15 mouse cellular contexts compared by ENCODE assay signal in genomic region chr5:121807186-121807585, GRCm38 (mm10). TPM values are rescaled to one million over a fixed set of nuclear protein-coding genes. Genes with fewer than 3 reads are reported as not detected.
DNase-seq lines count a peak whose midpoint lies in the region; ATAC-seq and TF ChIP-seq lines count a peak whose summit lies in the region.
"Had no signal": no experiment of that assay in that cellular context is flagged by ENCODE, and none has a peak within 500 bp of the region (broad histone marks: within the 10 kb centered on the region; RNA-seq: fewer than 3 reads in every experiment).

No protein-coding gene starts in this region.

- no peak for ATAC-seq in embryonic facial prominence, embryonic 13.5 days (ENCODE audit: insufficient number of reproducible peaks, insufficient read depth, low FRiP score, low TSS enrichment, low read depth)
- no peak for ATAC-seq in intestine, embryonic 14.5 days (replicated peaks; ENCODE audit: low FRiP score, low TSS enrichment, low read depth)
- no peak for ATAC-seq in intestine, embryonic 15.5 days
- ATAC-seq in limb, embryonic 15.5 days (ENCODE audit: insufficient number of reproducible peaks, low FRiP score, low TSS enrichment, low read depth): no peak
- ATAC-seq: CD4-positive, CD25-positive, alpha-beta regulatory T cell, adult 4 months had no signal

- TF ChIP-seq CTCF in C2C12 (IDR thresholded peaks at IDR 0.05; ENCODE audit: control insufficient read depth, insufficient read depth, insufficient read length): no peak

- peaks cover 77% of the 10 kb centered on the region for H3K36me3 ChIP-seq in embryonic facial prominence, embryonic 13.5 days
- H3K36me3 ChIP-seq in embryonic facial prominence, embryonic 10.5 days (replicated peaks): peaks cover 94% of the 10 kb centered on the region
- H3K36me3 ChIP-seq in intestine, embryonic 14.5 days (ENCODE audit: control insufficient read depth, insufficient read depth, low read length): peaks cover 78% of the 10 kb centered on the region
- H3K36me3 ChIP-seq in intestine, embryonic 15.5 days: peaks cover 15% of the 10 kb centered on the region
- peaks cover 47% of the 10 kb centered on the region for H3K36me3 ChIP-seq in C2C12 (ENCODE audit: control insufficient read depth, insufficient read depth)
- H3K36me3 ChIP-seq in limb, embryonic 15.5 days: peaks cover 57% of the 10 kb centered on the region

- H3K9me3 ChIP-seq in embryonic facial prominence, embryonic 13.5 days: no peaks in the 10 kb centered on the region
- no peaks in the 10 kb centered on the region for H3K9me3 ChIP-seq in embryonic facial prominence, embryonic 10.5 days
- no peaks in the 10 kb centered on the region for H3K9me3 ChIP-seq in intestine, embryonic 14.5 days (ENCODE audit: control insufficient read depth, low read length)
- H3K9me3 ChIP-seq in intestine, embryonic 15.5 days: no peaks in the 10 kb centered on the region
- H3K9me3 ChIP-seq in limb, embryonic 15.5 days: no peaks in the 10 kb centered on the region
- H3K9me3 ChIP-seq: liver, embryonic 15.5 days had no signal

- no peak overlapping the region for H3K4me3 ChIP-seq in embryonic facial prominence, embryonic 13.5 days
- no peak overlapping the region for H3K4me3 ChIP-seq in embryonic facial prominence, embryonic 10.5 days
- no peak overlapping the region for H3K4me3 ChIP-seq in intestine, embryonic 14.5 days (ENCODE audit: low read depth, low read length)
- H3K4me3 ChIP-seq in intestine, embryonic 15.5 days (replicated peaks): no peak overlapping the region
- no peak overlapping the region for H3K4me3 ChIP-seq in C2C12 (ENCODE audit: insufficient read depth, poor library complexity, severe bottlenecking)
- no peak overlapping the region for H3K4me3 ChIP-seq in limb, embryonic 15.5 days
- H3K4me3 ChIP-seq: liver, embryonic 15.5 days had no signal

- H3K79me3 ChIP-seq in C2C12 (ENCODE audit: low read depth): peaks cover 4% of the 10 kb centered on the region

- H3K4me1 ChIP-seq in embryonic facial prominence, embryonic 13.5 days: 0 out of 2 replicates have a peak, but pooled peaks cover 3% of the 10 kb centered on the region
- H3K4me1 ChIP-seq in embryonic facial prominence, embryonic 10.5 days: no peaks in the 10 kb centered on the region
- H3K4me1 ChIP-seq in intestine, embryonic 14.5 days (replicated peaks; ENCODE audit: control insufficient read depth, insufficient read depth, low read length): no peaks in the 10 kb centered on the region
- no peaks in the 10 kb centered on the region for H3K4me1 ChIP-seq in intestine, embryonic 15.5 days (replicated peaks)
- H3K4me1 ChIP-seq in limb, embryonic 15.5 days: 0 out of 2 replicates have a peak, but pooled peaks cover 9% of the 10 kb centered on the region

- peaks cover 22% of the 10 kb centered on the region for H3K79me2 ChIP-seq in C2C12 (ENCODE audit: control insufficient read depth, insufficient read depth)

- 84% methylated on average over 3 of the region's 3 CpGs for WGBS in embryonic facial prominence, embryonic 13.5 days
- 93% methylated on average over 3 of the region's 3 CpGs for WGBS in embryonic facial prominence, embryonic 10.5 days
- WGBS in intestine, embryonic 14.5 days: 51% methylated on average over 3 of the region's 3 CpGs
- 50% methylated on average over 3 of the region's 3 CpGs for WGBS in intestine, embryonic 15.5 days
- WGBS in limb, embryonic 15.5 days: 73% methylated on average over 3 of the region's 3 CpGs

- no peak overlapping the region for H3K4me2 ChIP-seq in embryonic facial prominence, embryonic 13.5 days
- H3K4me2 ChIP-seq in intestine, embryonic 14.5 days (ENCODE audit: low read length): no peak overlapping the region
- H3K4me2 ChIP-seq in intestine, embryonic 15.5 days (replicated peaks): no peak overlapping the region
- H3K4me2 ChIP-seq in limb, embryonic 15.5 days: no peak overlapping the region
- H3K4me2 ChIP-seq: liver, embryonic 15.5 days had no signal

- DNase-seq in embryonic facial prominence, embryonic 10.5 days (ENCODE audit: low spot score): no peak
- no peak for DNase-seq in intestine, embryonic 14.5 days (ENCODE audit: low spot score)
- DNase-seq in right cerebral cortex, adult 18-20 months: no peak
- DNase-seq in lung, postnatal 10 days: no peak
- DNase-seq: adrenal gland, postnatal 14 days; cerebellum, adult 11-12 months; lung, postnatal 4 days; right cerebral cortex, postnatal 14 days; thymus, postnatal 36 days had no signal

- H3K27ac ChIP-seq in embryonic facial prominence, embryonic 13.5 days: peak overlapping the region; percentile 16; the same call in 1 of the 2 replicates
- no peak overlapping the region for H3K27ac ChIP-seq in embryonic facial prominence, embryonic 10.5 days (replicated peaks)
- peak overlapping the region; percentile 1; the same call in 1 of the 2 replicates for H3K27ac ChIP-seq in intestine, embryonic 14.5 days (ENCODE audit: low read depth)
- H3K27ac ChIP-seq in intestine, embryonic 15.5 days: no peak overlapping the region
- peak overlapping the region; percentile 67 for H3K27ac ChIP-seq in limb, embryonic 15.5 days
- H3K27ac ChIP-seq: liver, embryonic 15.5 days had no signal

- no peak overlapping the region for H3ac ChIP-seq in C2C12 (ENCODE audit: control insufficient read depth, insufficient read length, low read depth)

- no peaks in the 10 kb centered on the region for H3K27me3 ChIP-seq in embryonic facial prominence, embryonic 13.5 days
- H3K27me3 ChIP-seq in embryonic facial prominence, embryonic 10.5 days (replicated peaks; ENCODE audit: low read depth, poor library complexity, severe bottlenecking): no peaks in the 10 kb centered on the region
- H3K27me3 ChIP-seq in intestine, embryonic 14.5 days (replicated peaks; ENCODE audit: control insufficient read depth, insufficient read depth, low read length): no peaks in the 10 kb centered on the region
- no peaks in the 10 kb centered on the region for H3K27me3 ChIP-seq in intestine, embryonic 15.5 days (replicated peaks)
- H3K27me3 ChIP-seq in C2C12 (ENCODE audit: control insufficient read depth, insufficient read depth, insufficient read length): no peaks in the 10 kb centered on the region
- no peaks in the 10 kb centered on the region for H3K27me3 ChIP-seq in limb, embryonic 15.5 days
- H3K27me3 ChIP-seq: liver, embryonic 15.5 days had no signal

- no peak overlapping the region for H3K9ac ChIP-seq in embryonic facial prominence, embryonic 13.5 days
- no peak overlapping the region for H3K9ac ChIP-seq in intestine, embryonic 14.5 days (ENCODE audit: low read length)
- no peak overlapping the region for H3K9ac ChIP-seq in intestine, embryonic 15.5 days
- no peak overlapping the region for H3K9ac ChIP-seq in limb, embryonic 15.5 days
- H3K9ac ChIP-seq: liver, embryonic 15.5 days had no signal

TF ChIP-seq in C2C12, 6 proteins besides CTCF, POLR2A, EP300 and RAD21:
- TF ChIP-seq CEBPB (IDR thresholded peaks at IDR 0.05; ENCODE audit: low read depth) (no peak), MYOG (IDR thresholded peaks at IDR 0.05; ENCODE audit: control insufficient read depth, extremely low read depth, insufficient read length) (no peak), USF1 (IDR thresholded peaks at IDR 0.05; ENCODE audit: low read depth) (no peak), MAX (IDR thresholded peaks at IDR 0.05) (no peak), FOSL1 (IDR thresholded peaks at IDR 0.05; ENCODE audit: insufficient read depth, low read length, poor library complexity, severe bottlenecking) (no peak), MYOD1 (IDR thresholded peaks at IDR 0.05; ENCODE audit: control insufficient read depth, insufficient read length, low read depth) (peak; percentile 96)

RNA-seq across cellular contexts. Expression of gene Sh2b3, which starts 30.3 kb away (rescaled TPM):
- 11.3 and 12.2 TPM in 2 replicates for polyA plus RNA-seq in embryonic facial prominence, embryonic 13.5 days (2015; fragmentation: Nextera tagmentation; extraction: Ambion mirVana)
- polyA plus RNA-seq in embryonic facial prominence, embryonic 10.5 days (2016; fragmentation: Nextera tagmentation; extraction: Ambion mirVana): 7.9 TPM in 2 replicates
- polyA plus RNA-seq in intestine, embryonic 14.5 days (2014; fragmentation: Nextera tagmentation; extraction: Ambion mirVana): 15.4 and 16.3 TPM in 2 replicates
- polyA plus RNA-seq in intestine, embryonic 15.5 days (2015; fragmentation: Nextera tagmentation; extraction: Ambion mirVana): 12.3 and 13.1 TPM in 2 replicates
- polyA plus RNA-seq in C2C12 (2012; fragmentation: generic; extraction: Trizol): 46.2 TPM
- 13.1 and 14.8 TPM in 2 replicates for polyA plus RNA-seq in limb, embryonic 15.5 days (2015; fragmentation: Nextera tagmentation; extraction: Ambion mirVana)

RNA-seq across cellular contexts. Expression of gene Pheta1, which starts 41.6 kb away (rescaled TPM):
- 36.2 and 41.1 TPM in 2 replicates for polyA plus RNA-seq in embryonic facial prominence, embryonic 13.5 days (2015; fragmentation: Nextera tagmentation; extraction: Ambion mirVana)
- 56.5 and 60.0 TPM in 2 replicates for polyA plus RNA-seq in embryonic facial prominence, embryonic 10.5 days (2016; fragmentation: Nextera tagmentation; extraction: Ambion mirVana)
- 23.3 and 24.4 TPM in 2 replicates for polyA plus RNA-seq in intestine, embryonic 14.5 days (2014; fragmentation: Nextera tagmentation; extraction: Ambion mirVana)
- polyA plus RNA-seq in intestine, embryonic 15.5 days (2015; fragmentation: Nextera tagmentation; extraction: Ambion mirVana): 32.6 and 36.4 TPM in 2 replicates
- polyA plus RNA-seq in C2C12 (2012; fragmentation: generic; extraction: Trizol): 12.9 TPM
- polyA plus RNA-seq in limb, embryonic 15.5 days (2015; fragmentation: Nextera tagmentation; extraction: Ambion mirVana): 28.0 and 29.0 TPM in 2 replicates

Comparison
In these comparisons a context has a peak if more than half of its experiments do, and no peak if none do; other contexts are left out.
1. H3K27ac ChIP-seq: peak in embryonic facial prominence, embryonic 13.5 days (single experiment), intestine, embryonic 14.5 days (single experiment) and limb, embryonic 15.5 days (single experiment); none in embryonic facial prominence, embryonic 10.5 days (single experiment) and intestine, embryonic 15.5 days (single experiment).